ENCODE assay signal across 8 mouse cellular contexts in the genomic region with DNA sequence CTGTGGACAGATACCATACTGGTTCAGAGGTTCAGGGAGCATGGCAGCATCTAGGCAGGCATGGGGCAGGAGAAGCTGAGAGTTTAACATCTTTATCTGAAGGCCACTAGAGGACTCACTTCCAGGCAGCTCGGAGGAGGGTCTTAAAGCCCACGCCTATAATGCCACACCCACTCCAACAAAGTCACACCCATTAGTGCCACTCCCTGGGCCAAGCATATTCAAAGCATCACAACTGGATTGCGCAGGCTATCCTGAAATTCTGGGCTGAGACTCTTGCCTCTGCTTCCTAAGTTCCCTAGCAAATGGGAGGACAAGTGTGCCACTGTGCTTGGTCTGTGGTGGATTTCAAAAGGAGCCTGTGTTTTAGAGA. TPM values are rescaled to one million over a fixed set of nuclear protein-coding genes. Genes with fewer than 3 reads are reported as not detected.
DNase-seq lines count a peak whose midpoint lies in the region; ATAC-seq lines count a peak whose summit lies in the region.

No protein-coding gene starts in this region.

- peak overlapping the region; percentile 71 for H3K9ac ChIP-seq in heart, embryonic 12.5 days
- peak overlapping the region; percentile 45; the same call in 1 of the 2 replicates for H3K9ac ChIP-seq in liver, embryonic 11.5 days (ENCODE audit: low read depth, low read length)
- 0 out of 2 replicates have a peak overlapping the region, but pooled peaks have one; percentile 47 for H3K9ac ChIP-seq in neural tube, embryonic 12.5 days

- H3K36me3 ChIP-seq in heart, embryonic 12.5 days: peaks cover 6% of the 10 kb centered on the region
- no peaks in the 10 kb centered on the region for H3K36me3 ChIP-seq in liver, embryonic 11.5 days (ENCODE audit: control insufficient read depth, insufficient read depth, low read length)
- H3K36me3 ChIP-seq in neural tube, embryonic 12.5 days: no peaks in the 10 kb centered on the region

- no peaks in the 10 kb centered on the region; the same call in 1 of the 2 replicates for H3K27me3 ChIP-seq in heart, embryonic 12.5 days (replicated peaks)
- peaks cover 2% of the 10 kb centered on the region; the same call in 1 of the 2 replicates for H3K27me3 ChIP-seq in liver, embryonic 11.5 days (replicated peaks; ENCODE audit: control insufficient read depth, insufficient read depth, low read length)
- H3K27me3 ChIP-seq in neural tube, embryonic 12.5 days (replicated peaks): no peaks in the 10 kb centered on the region

- H3K4me3 ChIP-seq in heart, embryonic 12.5 days: peak overlapping the region; percentile 43
- peak overlapping the region; percentile 24 for H3K4me3 ChIP-seq in liver, embryonic 11.5 days (ENCODE audit: low read depth, low read length)
- no peak overlapping the region for H3K4me3 ChIP-seq in neural tube, embryonic 12.5 days

- no peaks in the 10 kb centered on the region for H3K9me3 ChIP-seq in heart, embryonic 12.5 days (replicated peaks)
- no peaks in the 10 kb centered on the region for H3K9me3 ChIP-seq in liver, embryonic 11.5 days (ENCODE audit: control insufficient read depth, low read length)
- no peaks in the 10 kb centered on the region for H3K9me3 ChIP-seq in neural tube, embryonic 12.5 days

- DNase-seq in frontal cortex, postnatal 14 days (ENCODE audit: low spot score in 2 of 2): no peak
- DNase-seq in c-Kit-positive CD71-positive TER-119-negative erythroid progenitor cells, embryonic 14.5 days (ENCODE audit: low read depth): peak; percentile 58
- no peak for DNase-seq in liver, embryonic 11.5 days (ENCODE audit: low spot score)
- DNase-seq in right cerebral cortex, postnatal 14 days: no peak
- DNase-seq in testis, postnatal 10 days (ENCODE audit: low spot score): no peak

- H3K4me2 ChIP-seq in heart, embryonic 12.5 days: peak overlapping the region; percentile 74
- peak overlapping the region; percentile 65 for H3K4me2 ChIP-seq in liver, embryonic 11.5 days
- H3K4me2 ChIP-seq in neural tube, embryonic 12.5 days (replicated peaks): peak overlapping the region; percentile 46

- WGBS in heart, embryonic 12.5 days: 3% methylated on average over 3 of the region's 3 CpGs
- WGBS in liver, embryonic 11.5 days: 5% methylated on average over 3 of the region's 3 CpGs
- 6% methylated on average over 3 of the region's 3 CpGs for WGBS in neural tube, embryonic 12.5 days

- peak overlapping the region; percentile 97 for H3K27ac ChIP-seq in heart, embryonic 12.5 days (ENCODE audit: poor library complexity, severe bottlenecking)
- H3K27ac ChIP-seq in liver, embryonic 11.5 days (ENCODE audit: low read depth, low read length): peak overlapping the region; percentile 73
- no peak overlapping the region for H3K27ac ChIP-seq in neural tube, embryonic 12.5 days

- peaks cover 50% of the 10 kb centered on the region for H3K4me1 ChIP-seq in heart, embryonic 12.5 days (replicated peaks)
- peaks cover 33% of the 10 kb centered on the region for H3K4me1 ChIP-seq in liver, embryonic 11.5 days (replicated peaks; ENCODE audit: control insufficient read depth, insufficient read depth, low read length)
- H3K4me1 ChIP-seq in neural tube, embryonic 12.5 days: peaks cover 21% of the 10 kb centered on the region

- peak; percentile 18; the same call in 1 of the 2 replicates for ATAC-seq in frontal cortex, adult (ENCODE audit: low TSS enrichment)
- ATAC-seq in heart, embryonic 12.5 days (ENCODE audit: insufficient number of reproducible peaks, low FRiP score): peak; percentile 59
- ATAC-seq in liver, embryonic 11.5 days (replicated peaks; ENCODE audit: low FRiP score): peak; percentile 73
- peak; percentile 17; the same call in 1 of the 2 replicates for ATAC-seq in neural tube, embryonic 12.5 days (ENCODE audit: low FRiP score, low read depth)

RNA-seq across cellular contexts. Expression of a gene that starts 7.2 kb away (rescaled TPM):
- polyA plus RNA-seq in heart, embryonic 12.5 days (2016; fragmentation: Nextera tagmentation; extraction: Ambion mirVana): 63.4 and 64.6 TPM in 2 replicates
- 50.0 and 51.1 TPM in 2 replicates for polyA plus RNA-seq in liver, embryonic 11.5 days (2014; fragmentation: Nextera tagmentation; extraction: Ambion mirVana)
- polyA plus RNA-seq in neural tube, embryonic 12.5 days (2016; fragmentation: Nextera tagmentation; extraction: Ambion mirVana): 191 and 213 TPM in 2 replicates

RNA-seq across cellular contexts. Expression of a gene that starts 26.5 kb away (rescaled TPM):
- not detected in 2 replicates for polyA plus RNA-seq in heart, embryonic 12.5 days (2016; fragmentation: Nextera tagmentation; extraction: Ambion mirVana)
- not detected in 2 replicates for polyA plus RNA-seq in liver, embryonic 11.5 days (2014; fragmentation: Nextera tagmentation; extraction: Ambion mirVana)
- polyA plus RNA-seq in neural tube, embryonic 12.5 days (2016; fragmentation: Nextera tagmentation; extraction: Ambion mirVana): 0.24 and 1.7 TPM in 2 replicates

RNA-seq across cellular contexts. Expression of a gene that starts 33.0 kb away (rescaled TPM):
- polyA plus RNA-seq in heart, embryonic 12.5 days (2016; fragmentation: Nextera tagmentation; extraction: Ambion mirVana): 1.3 and 1.6 TPM in 2 replicates
- 4.1 and 5.3 TPM in 2 replicates for polyA plus RNA-seq in liver, embryonic 11.5 days (2014; fragmentation: Nextera tagmentation; extraction: Ambion mirVana)
- 0.32 and 0.55 TPM in 2 replicates for polyA plus RNA-seq in neural tube, embryonic 12.5 days (2016; fragmentation: Nextera tagmentation; extraction: Ambion mirVana)

Comparison
In these comparisons a context has a peak if more than half of its experiments do, and no peak if none do; other contexts are left out.
1. ATAC-seq: peak in every context shown above with its lines; median percentile 73 in liver, embryonic 11.5 days; 59 in heart, embryonic 12.5 days; 18 in frontal cortex, adult; 17 in neural tube, embryonic 12.5 days.